Mouse (Mus musculus): Measurements from ENCODE around the gene Cdc14a. TPM values are rescaled to one million over a fixed set of nuclear protein-coding genes. Genes with fewer than 3 reads are reported as not detected.

Gene Cdc14a
- total and polyA plus RNA-seq, 3 experiments = 2.6 to 5.9 TPM; not detected in 1

DNA sequence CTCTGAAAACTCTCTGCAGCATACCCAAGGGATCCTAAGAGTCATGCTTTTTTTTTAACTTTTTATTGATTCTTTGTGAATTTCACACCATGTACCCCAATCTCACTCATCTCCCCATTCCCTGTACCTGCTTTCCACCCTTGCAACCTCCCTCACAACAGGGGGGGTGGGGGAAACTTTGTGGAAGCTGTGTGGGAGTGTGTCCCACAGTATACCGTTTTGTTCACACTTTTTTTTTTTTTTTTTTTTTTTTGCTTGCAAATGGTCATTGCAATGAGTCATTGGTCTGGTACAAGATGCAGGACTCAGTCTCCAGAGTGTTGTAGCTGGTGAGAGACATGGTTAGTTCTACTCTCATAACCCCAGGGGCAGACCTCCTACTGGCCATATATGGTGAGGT is 19.0 kb upstream of the Cdc14a start:
- Histone ChIP-seq H3K27me3 (ENCODE audit: control insufficient read depth in 1 of 2, insufficient read depth in 2 of 2, low read length in 2 of 2) (no peaks in the 10 kb centered on the region; a peak in 3 of 4 replicates), H3K79me2 (ENCODE audit: control insufficient read depth, insufficient read depth, low read length, poor library complexity) (no peaks in the 10 kb centered on the region), H3K9me3 (replicated peaks; ENCODE audit: insufficient read depth, low read length) (no peaks in the 10 kb centered on the region), H3K4me1 (ENCODE audit: control insufficient read depth in 1 of 2, insufficient read depth in 2 of 2, low read length in 2 of 2) (no peaks in the 10 kb centered on the region), H3K9ac (ENCODE audit: control insufficient read depth, low read depth, low read length, poor library complexity, severe bottlenecking) (no peak overlapping the region), H3K27ac (ENCODE audit: control insufficient read depth, low read depth, low read length) (no peak overlapping the region), H3K4me3 (ENCODE audit: control insufficient read depth in 1 of 2, insufficient read depth in 1 of 2, low read depth in 2 of 2, low read length in 2 of 2) (no peak overlapping the region), H3K36me3 (ENCODE audit: control insufficient read depth in 1 of 2, insufficient read depth in 2 of 2, low read length in 2 of 2) (no peaks in the 10 kb centered on the region)
- DNase-seq (ENCODE audit: low read depth, low spot score) = no peak
- 0 out of 2 replicates have a peak, but pooled peaks have one; percentile 10 for TF ChIP-seq ZNF384 (IDR thresholded peaks at IDR 0.05; ENCODE audit: low read depth, low read length)
- no peak for TF ChIP-seq NRF1 (IDR thresholded peaks at IDR 0.05; ENCODE audit: insufficient read depth, low read depth, low read length, poor library complexity, severe bottlenecking)

GRCm38 (mm10) chr3:116441518-116442205 is 17.8 kb upstream of the Cdc14a start:
- Histone ChIP-seq H3K9me3 (replicated peaks; ENCODE audit: insufficient read depth, low read length) (no peaks in the 10 kb centered on the region), H3K27ac (ENCODE audit: control insufficient read depth, low read depth, low read length) (no peak overlapping the region)
- TF ChIP-seq USF2 (IDR thresholded peaks at IDR 0.05; ENCODE audit: borderline replicate concordance in 1 of 2, insufficient read depth in 1 of 2, low read depth in 1 of 2, low read length in 2 of 2) = no peak
- TF ChIP-seq RCOR1 (IDR thresholded peaks at IDR 0.05; ENCODE audit: low read depth, low read length) = no peak
- no peak for TF ChIP-seq SIN3A (IDR thresholded peaks at IDR 0.05; ENCODE audit: low read length)
- no peak for TF ChIP-seq TBP (IDR thresholded peaks at IDR 0.05; ENCODE audit: low read depth, low read length)
- no peak for TF ChIP-seq MYB (IDR thresholded peaks at IDR 0.05; ENCODE audit: low read depth, low read length)
- TF ChIP-seq JUND (IDR thresholded peaks at IDR 0.05; ENCODE audit: low read depth, low read length) = no peak
- no peak for TF ChIP-seq POLR2A (IDR thresholded peaks at IDR 0.05; ENCODE audit: control insufficient read depth in 1 of 2, insufficient read depth in 1 of 2, low read depth in 1 of 2, low read length in 2 of 2, poor library complexity in 1 of 2)

DNA sequence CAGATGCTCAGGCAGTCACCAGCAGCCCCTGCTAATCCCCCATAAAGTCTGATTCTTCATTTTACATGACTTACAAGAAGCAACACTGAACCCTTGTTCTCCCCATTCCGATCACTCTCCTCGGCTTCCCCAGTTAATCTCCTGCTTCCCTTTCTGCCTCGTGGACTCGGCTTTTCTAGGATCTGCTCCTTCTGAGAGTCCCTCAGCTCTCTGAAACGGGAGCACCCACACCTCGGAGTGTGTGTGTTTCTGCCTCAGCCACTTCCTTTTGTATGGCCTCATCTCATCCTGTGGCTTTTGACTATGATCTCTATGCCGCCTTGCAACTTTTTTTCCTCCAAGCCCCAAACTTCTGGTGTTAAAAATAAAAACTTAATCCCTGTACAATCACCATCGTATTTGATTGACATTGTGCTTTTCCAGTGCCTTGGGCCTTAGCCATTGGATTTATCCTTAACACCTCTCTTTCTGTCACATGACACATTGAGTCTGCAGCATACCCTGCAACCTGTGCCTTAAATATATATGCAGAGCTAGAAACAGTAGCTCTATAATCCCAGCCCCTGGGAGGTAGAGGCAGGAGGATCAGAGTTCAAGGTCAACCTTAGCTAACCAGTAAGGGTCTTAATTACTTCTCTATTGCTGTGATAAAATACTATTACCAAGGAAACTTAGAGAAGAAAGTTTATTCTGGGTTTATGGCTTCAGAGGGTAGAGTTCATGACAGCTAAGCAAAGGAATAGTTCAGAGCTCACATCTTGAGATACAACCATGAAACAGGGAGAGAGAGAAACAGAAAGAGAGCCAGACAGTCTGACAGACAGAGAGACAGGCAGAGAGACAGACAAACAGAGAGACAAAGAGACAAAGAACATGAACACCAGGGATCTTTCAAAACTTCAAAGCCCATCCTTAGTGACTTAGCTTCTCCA is 16.5 kb upstream of the Cdc14a start:
- Histone ChIP-seq H3K36me3 (ENCODE audit: control insufficient read depth in 1 of 2, insufficient read depth in 2 of 2, low read length in 2 of 2) (peaks cover 0 to 4% of the 10 kb centered on the region in 2 experiments; a peak in 2 of 4 replicates), H3K27ac (ENCODE audit: control insufficient read depth, low read depth, low read length) (no peak overlapping the region), H3K9ac (ENCODE audit: control insufficient read depth, low read depth, low read length, poor library complexity, severe bottlenecking) (no peak overlapping the region), H3K9me3 (replicated peaks; ENCODE audit: insufficient read depth, low read length) (no peaks in the 10 kb centered on the region), H3K4me1 (ENCODE audit: control insufficient read depth in 1 of 2, insufficient read depth in 2 of 2, low read length in 2 of 2) (peaks cover 5 to 12% of the 10 kb centered on the region in 2 experiments), H3K4me3 (ENCODE audit: control insufficient read depth in 1 of 2, insufficient read depth in 1 of 2, low read depth in 2 of 2, low read length in 2 of 2) (no peak overlapping the region), H3K79me2 (ENCODE audit: control insufficient read depth, insufficient read depth, low read length, poor library complexity) (no peaks in the 10 kb centered on the region), H3K27me3 (ENCODE audit: control insufficient read depth in 1 of 2, insufficient read depth in 2 of 2, low read length in 2 of 2) (no peaks in the 10 kb centered on the region; a peak in 2 of 4 replicates)
- TF ChIP-seq TCF12 (IDR thresholded peaks at IDR 0.05; ENCODE audit: low read depth, low read length) (no peak), USF1 (IDR thresholded peaks at IDR 0.05; ENCODE audit: low read depth, low read length) (no peak), USF2 (IDR thresholded peaks at IDR 0.05; ENCODE audit: borderline replicate concordance in 1 of 2, insufficient read depth in 1 of 2, low read depth in 1 of 2, low read length in 2 of 2) (no peak), MAX (IDR thresholded peaks at IDR 0.05; ENCODE audit: low read length) (no peak), POLR2AphosphoS5 (IDR thresholded peaks at IDR 0.05; ENCODE audit: borderline replicate concordance, low read depth, low read length) (no peak), POLR2A (IDR thresholded peaks at IDR 0.05; ENCODE audit: control insufficient read depth in 1 of 2, insufficient read depth in 1 of 2, low read depth in 1 of 2, low read length in 2 of 2, poor library complexity in 1 of 2) (no peak), GABPA (IDR thresholded peaks at IDR 0.05; ENCODE audit: low read depth, low read length) (no peak)
- no peak for DNase-seq (ENCODE audit: low read depth, low spot score)

More at GRCm38 (mm10) chr3:116441518-116442205, 17.8 kb upstream of the Cdc14a start:
- no peaks in the 10 kb centered on the region for H3K36me3 ChIP-seq (ENCODE audit: control insufficient read depth in 1 of 2, insufficient read depth in 2 of 2, low read length in 2 of 2)
- no peak for DNase-seq (ENCODE audit: low read depth, low spot score)
- H3K79me2 ChIP-seq (ENCODE audit: control insufficient read depth, insufficient read depth, low read length, poor library complexity) = no peaks in the 10 kb centered on the region
- no peak overlapping the region for H3K4me3 ChIP-seq (ENCODE audit: control insufficient read depth in 1 of 2, insufficient read depth in 1 of 2, low read depth in 2 of 2, low read length in 2 of 2)
- H3K9ac ChIP-seq (ENCODE audit: control insufficient read depth, low read depth, low read length, poor library complexity, severe bottlenecking) = no peak overlapping the region
- peaks cover 0 to 2% of the 10 kb centered on the region in 2 experiments; a peak in 1 of 4 replicates for H3K4me1 ChIP-seq (ENCODE audit: control insufficient read depth in 1 of 2, insufficient read depth in 2 of 2, low read length in 2 of 2)
- H3K27me3 ChIP-seq (ENCODE audit: control insufficient read depth in 1 of 2, insufficient read depth in 2 of 2, low read length in 2 of 2) = no peaks in the 10 kb centered on the region; a peak in 3 of 4 replicates
